17 mouse cellular contexts compared by ENCODE assay signal in the genomic region with DNA sequence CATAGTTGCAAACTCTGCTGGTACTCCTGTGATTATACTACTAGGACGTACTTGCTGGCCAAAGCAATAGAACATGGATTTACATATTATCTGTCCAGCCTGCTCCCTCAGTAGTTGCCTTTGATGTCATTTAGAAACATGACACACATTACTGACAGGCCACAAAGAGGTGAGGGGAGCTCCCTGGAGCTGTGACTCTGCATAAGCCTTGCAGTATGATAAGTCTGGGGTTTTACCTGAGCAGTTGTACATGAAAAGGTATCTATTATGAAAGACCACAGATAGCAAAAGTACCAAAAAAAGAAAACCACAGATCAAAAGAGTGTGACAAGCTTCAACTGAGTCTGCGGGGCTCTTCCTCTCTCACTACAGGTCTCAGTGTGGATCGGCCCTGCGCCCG.
"Had no signal": no experiment of that assay in that cellular context is flagged by ENCODE, and none has a peak within 500 bp of the region (broad histone marks: within the 10 kb centered on the region; RNA-seq: fewer than 3 reads in every experiment).

No protein-coding gene starts in this region.

- H3K27me3 ChIP-seq: liver, embryonic 13.5 days; midbrain, embryonic 13.5 days; neural tube, embryonic 12.5 days; neural tube, embryonic 15.5 days; stomach, embryonic 15.5 days had no signal

- H3K27ac ChIP-seq: layer of hippocampus, adult 2 months; left cerebral cortex, adult 2 months; liver, embryonic 13.5 days; macrophage; midbrain, embryonic 13.5 days; neural tube, embryonic 12.5 days; neural tube, embryonic 15.5 days; stomach, embryonic 15.5 days had no signal

- H3K9me3 ChIP-seq: liver, embryonic 13.5 days; midbrain, embryonic 13.5 days; neural tube, embryonic 12.5 days; neural tube, embryonic 15.5 days; stomach, embryonic 15.5 days had no signal

- H3K4me1 ChIP-seq: midbrain, embryonic 13.5 days; neural tube, embryonic 12.5 days; neural tube, embryonic 15.5 days; stomach, embryonic 15.5 days had no signal

- H3K9ac ChIP-seq: liver, embryonic 13.5 days; midbrain, embryonic 13.5 days; neural tube, embryonic 12.5 days; neural tube, embryonic 15.5 days; stomach, embryonic 15.5 days had no signal

- DNase-seq: kidney, adult 8-10 months; kidney, postnatal 14 days; layer of hippocampus, postnatal 36 days; liver, embryonic 13.5 days; lung, adult 2 months; lung, postnatal 14 days; right cerebral cortex, adult 18-20 months; right cerebral cortex, postnatal 14 days; right cerebral cortex, postnatal 4 days; thymus, postnatal 25 days had no signal

- H3K4me2 ChIP-seq: liver, embryonic 13.5 days; midbrain, embryonic 13.5 days; neural tube, embryonic 12.5 days; neural tube, embryonic 15.5 days; stomach, embryonic 15.5 days had no signal

- ATAC-seq: midbrain, embryonic 13.5 days had no signal

- H3K4me3 ChIP-seq: layer of hippocampus, adult 2 months; left cerebral cortex, adult 2 months; liver, embryonic 13.5 days; midbrain, embryonic 13.5 days; neural tube, embryonic 12.5 days; neural tube, embryonic 15.5 days; stomach, embryonic 15.5 days had no signal
